Mouse (Mus musculus) layer of hippocampus, adult 2 months (tissue): ENCODE data around the gene Ccrl2. TPM values are rescaled to one million over a fixed set of nuclear protein-coding genes. Genes with fewer than 3 reads are reported as not detected.

Experiments
- DNase-seq, 2 experiments: peaks; one replicate each; pipeline ENCODE4 v3.0.0; 2022; ENCODE audit warnings: low spot score in 2 of 2
- H3K27ac ChIP-seq: fragments of 200-600 bp; 2 replicates; pipeline ENCODE4 v1.8.1; 2022
- H3K4me3 ChIP-seq: fragments of 200-600 bp; 2 replicates; pipeline ENCODE4 v1.8.1; 2022; ENCODE audit warnings: mild to moderate bottlenecking
- CTCF ChIP-seq: fragments of 200-600 bp; conservative IDR thresholded peaks from 2 replicates; pipeline ENCODE4 v1.8.1; 2022; ENCODE audit warnings: antibody characterized with exemption, mild to moderate bottlenecking, moderate library complexity
- long read RNA-seq, 2 experiments: library from polyadenylated mRNA; stranded (forward); transcript quantifications; one replicate each; pipeline ENCODE4 v2.0.0; 2021; ENCODE audit warnings: borderline mapping rate in 2 of 2
- total RNA-seq, 2 experiments: library from RNA; stranded (reverse); gene quantifications; 2 replicates each; pipeline ENCODE4 v1.2.3; 2021

The Ccrl2 gene
- total RNA-seq = under 1 TPM; 0.69 to 0.72 TPM
- long read RNA-seq, experiment 1, partial matches to known transcripts = 0 of 2 reads
- long read RNA-seq, experiment 1, other reads (novel, unspliced or antisense) = 1 of 2 reads
- long read RNA-seq, experiment 2, partial matches to known transcripts = 0 of 1 reads
- long read RNA-seq, experiment 2, other reads (novel, unspliced or antisense) = 0 of 1 reads

DNA sequence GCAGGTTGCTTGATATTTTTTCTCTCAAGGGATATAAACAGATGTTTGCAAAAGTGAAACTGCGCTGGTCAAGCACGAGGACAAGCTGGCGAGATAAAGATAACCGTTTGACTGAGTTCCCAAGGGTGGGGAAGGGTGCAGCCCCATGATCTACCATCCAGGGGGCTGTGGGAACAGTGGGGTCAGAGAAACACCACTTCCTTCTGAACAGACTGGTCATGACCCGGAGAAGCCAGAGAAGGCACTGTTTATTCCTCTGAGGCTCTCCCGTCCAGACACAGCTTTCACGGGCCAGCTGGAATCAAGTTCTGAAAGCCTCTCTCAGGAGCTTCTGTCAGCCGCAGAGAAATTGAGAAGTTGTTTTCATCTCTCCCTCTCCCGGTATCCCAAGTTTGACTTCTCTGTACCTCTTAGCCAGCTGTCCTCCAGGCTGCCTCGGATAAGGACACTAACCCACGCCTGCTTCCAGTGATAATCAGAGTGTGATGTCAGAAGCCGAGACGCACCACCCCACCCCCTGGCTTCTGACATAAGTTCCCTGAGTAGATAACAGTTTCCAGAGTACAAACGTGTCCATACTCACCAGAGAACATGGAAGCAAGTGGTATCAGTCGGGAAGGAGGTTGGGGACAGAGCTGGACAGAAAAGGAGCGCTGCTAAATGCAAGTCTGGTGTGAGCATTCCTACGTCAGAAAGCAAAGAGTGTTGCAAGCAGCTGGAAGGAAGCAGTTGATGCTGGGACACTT, at the start of gene Ccrl2:
TSS of gene Ccrl2 (minus strand) at position 722 of the 746 bp plus-strand sequence.
- Histone ChIP-seq H3K27ac (peak within 1 kb of the TSS; percentile 59), H3K4me3 (peak within 1 kb of the TSS; percentile 49)
- no peak for DNase-seq
- TF ChIP-seq CTCF = no peak

DNA sequence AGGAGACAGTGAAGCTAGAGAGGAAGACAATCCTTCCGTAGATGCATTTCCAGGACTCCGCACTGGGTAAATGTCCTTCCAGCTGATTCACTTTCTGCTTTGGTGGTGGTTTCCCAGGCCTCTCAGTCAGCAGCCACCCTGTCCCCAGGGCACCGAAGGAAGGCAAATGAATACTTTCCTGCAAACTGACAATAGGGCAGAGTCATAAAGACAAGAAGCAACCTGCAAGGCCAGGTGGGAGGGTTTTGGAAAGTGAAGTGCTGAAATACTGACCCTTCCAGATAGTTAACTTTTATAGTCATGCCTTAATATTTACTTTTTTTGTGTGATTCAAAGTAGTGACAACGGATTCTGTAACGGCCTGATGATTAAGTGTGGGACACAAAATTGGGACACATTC, 46.6 kb upstream of the Ccrl2 start:
- TF ChIP-seq CTCF = no peak
- DNase-seq = no peak
- Histone ChIP-seq H3K4me3 (no peak overlapping the region), H3K27ac (no peak overlapping the region)

DNA sequence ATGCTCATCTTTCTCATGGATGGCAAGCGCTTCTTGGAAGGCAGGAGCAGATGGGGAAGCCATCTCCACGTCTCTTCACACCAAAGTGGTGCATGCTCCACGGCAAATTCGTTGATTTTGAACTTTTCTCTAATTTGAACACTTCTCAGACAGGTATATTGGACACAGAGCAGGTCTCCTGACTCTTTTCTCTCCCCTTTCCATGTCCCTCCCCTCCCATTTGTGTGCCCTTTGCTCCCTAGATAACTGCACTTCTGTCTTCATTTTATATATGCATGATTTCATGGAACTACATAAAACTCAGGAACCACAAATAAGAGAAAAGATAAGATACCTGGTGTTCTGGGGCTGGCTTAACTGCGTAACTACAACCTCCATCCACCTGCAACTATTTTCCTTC, 46.0 kb upstream of the Ccrl2 start:
- no peak for DNase-seq
- TF ChIP-seq CTCF = no peak
- no peak overlapping the region for H3K4me3 ChIP-seq
- H3K27ac ChIP-seq = no peak overlapping the region

DNA sequence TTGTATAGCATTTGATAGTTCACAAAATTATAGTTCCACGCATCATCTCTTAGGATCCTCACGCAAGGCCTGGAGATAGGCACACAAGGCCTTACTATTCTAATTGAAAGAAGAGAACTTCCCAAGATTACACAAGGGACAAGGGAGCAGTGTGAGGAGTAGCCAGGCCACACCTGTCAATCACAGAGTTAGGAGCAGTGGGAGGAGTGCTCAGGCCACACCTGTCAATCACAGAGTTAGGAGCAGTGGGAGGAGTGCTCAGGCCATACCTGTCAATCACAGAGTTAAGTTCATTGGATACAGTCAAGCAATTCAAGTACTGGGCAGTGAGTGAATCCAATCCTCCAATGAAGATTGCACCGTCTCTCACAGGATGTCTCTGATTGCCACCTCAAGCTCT, 43.1 kb upstream of the Ccrl2 start:
- Histone ChIP-seq H3K4me3 (no peak overlapping the region), H3K27ac (no peak overlapping the region)
- no peak for TF ChIP-seq CTCF
- no peak for DNase-seq

DNA sequence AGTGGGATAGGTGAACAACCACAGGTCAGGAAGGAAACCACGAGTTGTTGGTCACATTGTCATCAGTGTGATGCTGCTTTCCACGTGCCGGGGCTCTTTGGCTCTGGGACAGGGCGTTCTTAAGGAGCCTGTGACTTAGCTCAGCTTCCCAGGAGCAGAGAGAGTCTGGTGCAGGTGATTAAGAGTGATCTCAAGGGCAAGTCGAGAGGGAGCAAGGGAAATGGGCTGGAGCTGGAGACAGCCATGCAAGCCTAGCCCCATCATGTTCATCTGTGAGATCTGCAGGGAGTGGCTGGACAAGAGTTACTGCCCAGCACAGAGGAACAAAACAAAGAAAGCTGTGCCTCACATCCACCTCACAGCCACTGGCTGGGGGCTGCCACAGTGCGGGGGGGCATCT, 40.2 kb upstream of the Ccrl2 start:
- TF ChIP-seq CTCF = no peak
- no peak for DNase-seq
- Histone ChIP-seq H3K4me3 (no peak overlapping the region), H3K27ac (no peak overlapping the region)

DNA sequence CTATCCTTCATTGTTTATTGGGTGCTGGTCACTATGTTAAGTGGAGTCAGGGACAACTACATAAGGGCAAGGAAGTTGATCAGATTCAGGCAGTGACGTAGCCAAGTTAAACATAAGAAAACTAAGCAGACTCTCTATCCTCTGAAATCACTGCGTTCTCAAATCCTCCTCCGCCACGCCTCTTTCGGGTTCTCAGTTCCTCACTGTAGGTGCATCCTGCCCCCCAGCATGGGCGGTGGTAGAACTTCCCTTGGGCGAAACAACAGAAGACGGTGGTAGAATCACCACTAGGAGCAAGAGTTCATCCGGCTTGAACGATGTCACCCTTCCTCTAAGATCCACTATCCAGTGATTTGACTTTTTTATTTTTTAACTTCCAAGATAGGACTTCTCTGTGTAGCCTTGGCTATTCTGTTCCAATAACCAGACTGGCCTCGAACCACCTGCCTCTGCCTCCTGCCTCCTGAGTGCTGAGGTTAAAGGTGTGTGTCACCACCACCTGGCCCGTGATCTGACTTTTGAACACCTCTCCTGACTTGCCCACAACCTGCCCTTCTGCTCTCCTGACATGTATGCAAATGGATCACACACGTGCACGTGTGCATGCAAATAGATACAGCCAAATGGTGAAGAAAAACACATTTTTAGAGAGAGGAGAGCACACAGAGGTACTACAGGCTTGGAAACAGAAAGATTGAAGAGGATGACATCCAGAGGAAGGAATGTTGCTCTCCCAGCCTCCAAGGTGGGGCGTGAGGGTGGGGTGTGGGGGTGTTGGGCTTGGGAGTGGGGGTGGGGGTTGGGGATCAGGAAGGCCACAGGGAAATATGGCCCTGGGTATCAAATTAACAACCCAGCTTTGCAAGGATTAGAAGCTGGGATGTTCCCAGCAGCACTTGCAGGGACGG, 39.4 kb upstream of the Ccrl2 start:
- no peak overlapping the region for H3K27ac ChIP-seq
- TF ChIP-seq CTCF = no peak
- DNase-seq = no peak
- H3K4me3 ChIP-seq = no peak overlapping the region

DNA sequence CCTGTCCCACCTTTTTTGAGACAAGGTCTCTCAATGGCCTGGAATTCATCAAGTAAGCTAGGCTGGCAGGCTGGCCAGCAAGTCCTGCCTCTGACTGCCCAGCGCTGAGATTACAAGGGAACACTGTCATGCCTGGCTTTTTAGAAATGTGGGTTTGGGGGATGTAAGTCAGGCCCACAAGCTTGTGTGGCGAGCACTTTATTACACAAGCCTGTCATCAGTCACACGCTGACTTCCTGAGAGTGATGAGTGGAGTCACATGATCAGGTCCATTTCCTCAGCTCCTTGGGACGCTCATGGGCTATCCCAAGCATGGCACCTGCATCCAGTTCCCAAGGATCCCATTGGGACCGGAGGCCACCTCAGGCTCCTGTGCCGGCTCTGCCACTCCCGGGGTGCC, 38.4 kb upstream of the Ccrl2 start:
- DNase-seq = no peak
- no peak overlapping the region for H3K4me3 ChIP-seq
- H3K27ac ChIP-seq = no peak overlapping the region
- no peak for TF ChIP-seq CTCF

DNA sequence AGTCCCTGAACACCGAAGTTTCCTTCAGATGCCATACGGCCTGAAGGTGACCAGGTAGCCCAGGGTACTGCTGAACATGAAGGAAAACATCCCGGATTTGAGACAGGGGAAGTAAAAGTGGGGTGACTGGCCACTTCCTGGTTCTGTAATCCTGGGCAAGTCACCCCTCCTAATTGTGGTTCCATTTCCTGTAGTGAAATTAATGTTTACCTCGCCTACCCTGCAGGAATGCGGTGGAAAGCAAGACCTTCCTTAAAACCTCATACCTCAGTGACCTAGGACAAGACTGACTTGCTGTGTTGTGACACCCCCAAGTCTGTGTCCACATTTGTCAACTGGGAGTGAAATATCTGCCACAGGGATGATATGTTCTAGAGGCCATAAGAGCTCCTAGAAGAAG, 37.3 kb upstream of the Ccrl2 start:
- Histone ChIP-seq H3K4me3 (no peak overlapping the region), H3K27ac (no peak overlapping the region)
- DNase-seq = no peak
- TF ChIP-seq CTCF = no peak

DNA sequence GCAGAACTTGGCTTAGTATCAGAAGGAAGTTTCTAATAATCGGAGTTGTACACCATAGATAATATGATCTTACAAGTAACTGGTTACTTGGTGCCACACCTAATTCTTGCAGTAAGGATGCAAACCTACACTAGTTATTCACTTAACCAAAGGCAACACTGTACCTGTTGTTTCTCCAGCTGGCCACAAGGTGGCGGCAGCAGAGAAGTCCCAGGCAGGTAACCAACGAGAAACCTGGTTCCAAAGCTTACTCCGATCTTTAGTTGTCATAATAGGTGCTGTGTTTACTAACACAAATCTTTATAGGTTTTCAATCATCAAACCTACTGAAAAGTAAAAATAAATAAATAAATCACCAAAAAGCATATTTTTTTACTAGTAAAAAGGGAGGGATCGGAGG, 35.8 kb upstream of the Ccrl2 start:
- peak overlapping the region; percentile 15; the same call in 1 of the 2 replicates for H3K4me3 ChIP-seq
- no peak overlapping the region for H3K27ac ChIP-seq
- peak; percentile 98 for TF ChIP-seq CTCF
- peak; percentile 34 to 60 for DNase-seq

DNA sequence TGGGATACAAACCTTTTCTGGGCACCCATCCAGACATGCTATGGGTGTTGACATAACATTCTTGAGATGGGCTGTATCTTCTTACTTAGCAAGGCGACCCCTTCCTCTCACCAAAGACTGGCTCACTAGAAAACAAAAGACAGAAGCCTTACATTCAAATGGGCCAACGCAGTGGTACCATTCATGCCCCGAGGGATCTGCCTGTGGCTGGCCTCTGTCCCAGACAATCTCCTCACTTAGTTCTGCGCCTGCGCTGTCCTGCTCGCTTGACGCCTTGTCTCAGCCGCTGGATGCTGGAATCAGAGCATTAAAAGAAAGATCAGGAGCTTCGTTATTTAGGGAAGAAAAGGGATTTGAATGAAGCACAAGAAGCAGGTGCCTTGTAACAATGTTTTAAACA, 35.3 kb upstream of the Ccrl2 start:
- no peak for TF ChIP-seq CTCF
- H3K4me3 ChIP-seq = peak overlapping the region; percentile 15; the same call in 1 of the 2 replicates
- no peak overlapping the region for H3K27ac ChIP-seq
- peak in 1 of 2 experiments; percentile 36 for DNase-seq

DNA sequence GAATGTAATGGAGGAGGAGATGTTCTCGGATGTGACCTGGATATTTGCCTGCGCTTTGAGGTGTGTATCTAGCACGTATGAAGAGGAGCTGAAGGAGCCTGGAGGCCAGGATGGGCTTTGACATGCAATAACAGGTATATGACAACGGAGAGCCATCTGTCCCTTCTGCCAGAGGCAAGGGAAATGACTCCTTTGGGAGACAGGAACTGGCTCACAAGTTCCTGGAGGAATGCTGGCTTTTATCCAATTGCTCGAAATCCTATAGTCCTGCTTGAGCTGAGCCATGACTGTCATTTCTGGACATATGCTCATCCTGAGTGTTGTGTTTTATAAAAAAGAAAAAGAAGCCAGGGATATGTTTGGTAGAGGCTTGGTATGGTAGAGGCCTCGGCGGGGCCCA, 31.6 kb upstream of the Ccrl2 start:
- Histone ChIP-seq H3K4me3 (no peak overlapping the region), H3K27ac (no peak overlapping the region)
- no peak for TF ChIP-seq CTCF
- no peak for DNase-seq

DNA sequence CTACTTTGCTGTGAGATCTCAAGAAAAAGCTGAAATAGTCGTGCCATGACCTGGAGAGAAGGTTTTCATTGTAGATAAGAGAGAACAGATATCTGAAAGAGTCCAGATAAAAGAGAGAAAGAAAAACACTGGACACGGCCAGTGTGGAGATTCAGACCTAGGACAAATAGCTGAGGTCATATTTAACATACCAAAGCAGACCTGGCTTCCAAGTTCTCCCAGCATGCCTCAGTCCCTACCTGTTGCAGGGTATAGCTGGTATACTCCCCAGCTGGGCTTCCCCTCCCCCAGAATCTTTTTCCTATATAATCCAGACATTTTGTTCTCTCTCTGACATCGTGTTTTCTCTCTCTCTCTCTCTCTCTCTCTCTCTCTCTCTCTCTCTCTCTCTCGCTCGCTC, 30.6 kb upstream of the Ccrl2 start:
- DNase-seq = no peak
- TF ChIP-seq CTCF = no peak

DNA sequence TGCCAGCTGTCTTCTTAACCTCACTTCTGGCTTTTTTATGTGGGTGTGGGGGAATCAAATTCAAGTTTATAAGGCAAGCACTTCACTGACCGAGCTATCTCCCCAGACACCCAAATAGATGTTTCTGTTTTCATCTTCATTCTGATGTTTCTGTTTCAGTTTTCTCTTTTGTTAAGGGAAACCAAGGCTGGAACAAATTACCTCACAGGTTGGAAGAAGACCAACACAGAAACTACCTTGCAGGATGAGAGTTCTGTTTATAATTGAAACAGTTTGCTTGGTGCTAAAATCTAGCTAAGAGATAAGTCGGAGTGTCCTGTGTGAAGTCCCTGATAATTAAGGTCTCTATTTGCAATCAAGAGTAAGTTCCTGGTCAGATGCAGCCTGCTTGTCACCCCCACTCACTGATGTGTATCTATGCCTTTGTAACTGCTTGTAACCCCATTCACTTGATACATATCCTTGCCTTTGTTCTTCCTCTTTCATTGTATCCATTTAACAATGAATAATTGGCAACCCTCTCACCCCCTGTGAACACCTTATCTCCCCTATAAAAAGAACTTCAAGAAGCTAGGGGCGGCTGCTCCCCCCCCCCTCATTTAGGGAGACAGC, 29.8 kb upstream of the Ccrl2 start:
- no peak overlapping the region for H3K27ac ChIP-seq

More for the DNA sequence above, 30.6 kb upstream of the Ccrl2 start:
- H3K27ac ChIP-seq = no peak overlapping the region
- H3K4me3 ChIP-seq = no peak overlapping the region

More for the DNA sequence above, 29.8 kb upstream of the Ccrl2 start:
- no peak overlapping the region for H3K4me3 ChIP-seq
- TF ChIP-seq CTCF = no peak
- DNase-seq = no peak
